Mouse (Mus musculus) small intestine, adult 2 months (tissue): ENCODE measurements around the gene Acan. TPM values are rescaled to one million over a fixed set of nuclear protein-coding genes. Genes with fewer than 3 reads are reported as not detected.
A peak's percentile ranks its signal among the peaks of the same experiment; 100 is the strongest.

ENCODE experiments used
- H3K27ac ChIP-seq: fragments of 200-500 bp; 2 replicates; pipeline ENCODE4 v1.5.1; 2012; ENCODE audit warnings: low read depth, low read length, control low read depth, inconsistent platforms; ENCODE audit not compliant: insufficient read depth
- H3K27me3 ChIP-seq: fragments of 200-500 bp; 2 replicates; pipeline ENCODE4 v1.6.1; 2012; ENCODE audit warnings: mild to moderate bottlenecking, moderate library complexity, low read length, inconsistent platforms; ENCODE audit not compliant: control insufficient read depth, insufficient read depth
- H3K36me3 ChIP-seq: fragments of 200-500 bp; 2 replicates; pipeline ENCODE4 v1.6.1; 2012; ENCODE audit warnings: mild to moderate bottlenecking, low read length, control low read depth, inconsistent platforms; ENCODE audit not compliant: control insufficient read depth, insufficient read depth
- H3K4me1 ChIP-seq: fragments of 200-500 bp; 2 replicates; pipeline ENCODE4 v1.6.1; 2012; ENCODE audit warnings: low read length, inconsistent platforms, mixed read lengths; ENCODE audit not compliant: control insufficient read depth, insufficient read depth, insufficient read length
- H3K4me3 ChIP-seq: fragments of 200-500 bp; 2 replicates; pipeline ENCODE4 v1.5.1; 2012; ENCODE audit warnings: low read depth, mild to moderate bottlenecking, control low read depth, inconsistent platforms, low read length, moderate library complexity
- CTCF ChIP-seq: fragments of 200-500 bp; IDR thresholded peaks from 2 replicates; pipeline ENCODE4 v1.5.1; 2012; ENCODE audit warnings: low read depth, mild to moderate bottlenecking, control low read depth, inconsistent platforms, low read length, moderate library complexity, mixed read lengths; ENCODE audit not compliant: insufficient replicate concordance, insufficient read length; ENCODE audit errors: extremely low read depth
- POLR2A ChIP-seq: fragments of 200-500 bp; IDR thresholded peaks from 2 replicates; pipeline ENCODE4 v1.6.1; 2012; ENCODE audit warnings: low read depth, mild to moderate bottlenecking, control low read depth, inconsistent platforms, low read length, moderate library complexity
- WGBS: fragments of 180-500 bp; shearing (Covaris S2); methylation state at CpG from one replicate; pipeline ENCODE4 v1.1.7; 2018; 5-methylcytosine and 5-hydroxymethylcytosine counted together
- polyA plus RNA-seq: library from polyadenylated mRNA; depleted of rRNA; stranded (reverse); fragments of >200 nt; gene quantifications from 2 replicates; pipeline ENCODE4 v1.2.3, GENCODE M21; 2012

Acan gene
- polyA plus RNA-seq, 1 experiment, result not detected

GRCm38 (mm10) chr7:79054111-79054510, 828 bp downstream of the Acan start:
- WGBS, result 22% methylated on average over 13 of the region's 13 CpGs
- Histone ChIP-seq H3K27me3 (peaks cover 17% of the 10 kb centered on the region), H3K4me3 (no peak overlapping the region), H3K36me3 (no peaks in the 10 kb centered on the region), H3K27ac (no peak overlapping the region), H3K4me1 (no peaks in the 10 kb centered on the region)
- TF ChIP-seq POLR2A (no peak), CTCF (no peak)

- Histone ChIP-seq H3K36me3 (no peaks in the 10 kb centered on the region), H3K4me1 (no peaks in the 10 kb centered on the region)
Observed at GRCm38 (mm10) chr7:79058546-79058945, 5.3 kb downstream of the Acan start.

GRCm38 (mm10) chr7:79067466-79067865, 14.2 kb downstream of the Acan start:
- 52% methylated on average over 7 of the region's 7 CpGs for WGBS
- H3K4me3 ChIP-seq, result no peak overlapping the region

More at GRCm38 (mm10) chr7:79058546-79058945, 5.3 kb downstream of the Acan start:
- TF ChIP-seq CTCF, result no peak
- TF ChIP-seq POLR2A, result no peak
- H3K27ac ChIP-seq, result no peak overlapping the region
- no peak overlapping the region for H3K4me3 ChIP-seq
- H3K27me3 ChIP-seq, result peaks cover 5% of the 10 kb centered on the region; the same call in 1 of the 2 replicates
- whole genome bisulfite sequencing, result 31% methylated on average over 2 of the region's 2 CpGs

DNA sequence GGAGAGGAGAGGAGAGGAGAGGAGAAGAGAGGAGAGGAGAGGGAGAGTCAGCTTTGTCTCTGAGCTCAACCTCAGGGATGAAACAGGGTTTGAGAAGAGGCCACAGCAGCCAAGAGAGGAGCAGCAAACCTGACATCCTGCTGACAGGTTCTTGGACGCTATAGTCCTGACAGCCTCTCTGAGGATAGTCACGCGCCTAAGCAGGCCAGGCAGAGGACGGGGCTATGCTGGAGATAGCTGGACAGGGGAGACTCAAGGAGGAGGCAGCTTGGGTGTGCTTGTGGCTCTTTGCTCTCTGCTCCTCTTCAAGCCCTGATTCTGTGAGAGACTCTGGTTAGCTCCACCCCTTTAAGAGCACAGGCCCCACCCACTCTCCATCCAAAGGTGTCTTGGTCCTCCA, 14.9 kb downstream of the Acan start:
- Histone ChIP-seq H3K27me3 (no peaks in the 10 kb centered on the region), H3K36me3 (no peaks in the 10 kb centered on the region), H3K27ac (no peak overlapping the region), H3K4me1 (no peaks in the 10 kb centered on the region), H3K4me3 (no peak overlapping the region)
- WGBS, result 62% methylated on average over 4 of the region's 4 CpGs
- TF ChIP-seq CTCF, result no peak
- no peak for TF ChIP-seq POLR2A

More at GRCm38 (mm10) chr7:79067466-79067865, 14.2 kb downstream of the Acan start:
- no peak for TF ChIP-seq CTCF
- TF ChIP-seq POLR2A, result no peak
- H3K36me3 ChIP-seq, result no peaks in the 10 kb centered on the region
- no peaks in the 10 kb centered on the region for H3K4me1 ChIP-seq
- H3K27ac ChIP-seq, result no peak overlapping the region
- H3K27me3 ChIP-seq, result no peaks in the 10 kb centered on the region

DNA sequence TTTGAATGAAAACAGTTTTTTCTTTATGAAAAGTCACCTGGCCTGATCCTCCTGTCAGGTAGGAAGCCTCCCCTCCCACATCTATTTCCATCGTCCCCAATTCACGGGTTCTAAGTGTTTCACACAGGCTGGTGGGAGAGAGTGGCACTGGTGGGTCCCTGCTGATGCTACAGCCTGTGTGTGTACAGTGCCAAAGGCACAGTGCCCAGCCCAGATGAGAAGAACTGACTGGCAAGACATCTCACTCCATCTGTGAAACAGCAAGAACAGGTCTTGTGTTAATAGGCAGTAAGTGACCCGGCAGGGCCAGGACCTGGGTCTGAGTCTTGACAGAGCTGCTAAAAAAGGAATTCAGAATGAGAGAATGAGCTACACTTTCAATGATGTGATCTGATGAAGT, 25.9 kb downstream of the Acan start:
- WGBS, result 55% methylated on average over 3 of the region's 3 CpGs
- Histone ChIP-seq H3K36me3 (no peaks in the 10 kb centered on the region), H3K4me3 (no peak overlapping the region), H3K4me1 (no peaks in the 10 kb centered on the region), H3K27me3 (no peaks in the 10 kb centered on the region), H3K27ac (no peak overlapping the region)
- no peak for TF ChIP-seq POLR2A
- TF ChIP-seq CTCF, result no peak

- peak; percentile 60; the same call in 1 of the 2 replicates for TF ChIP-seq CTCF
- TF ChIP-seq POLR2A, result no peak
Observed at GRCm38 (mm10) chr7:79080572-79081399, 27.5 kb downstream of the Acan start.

GRCm38 (mm10) chr7:79089111-79089510, 35.8 kb downstream of the Acan start:
- H3K27me3 ChIP-seq, result no peaks in the 10 kb centered on the region
- H3K4me1 ChIP-seq, result no peaks in the 10 kb centered on the region
- H3K4me3 ChIP-seq, result no peak overlapping the region
- no peak for TF ChIP-seq POLR2A
- peak; percentile 32; the same call in 1 of the 2 replicates for TF ChIP-seq CTCF
- no peak overlapping the region for H3K27ac ChIP-seq
- H3K36me3 ChIP-seq, result no peaks in the 10 kb centered on the region
- WGBS, result 59% methylated on average over 4 of the region's 4 CpGs

More at GRCm38 (mm10) chr7:79080572-79081399, 27.5 kb downstream of the Acan start:
- H3K36me3 ChIP-seq, result no peaks in the 10 kb centered on the region
- H3K27ac ChIP-seq, result no peak overlapping the region
- no peaks in the 10 kb centered on the region for H3K4me1 ChIP-seq
- H3K27me3 ChIP-seq, result no peaks in the 10 kb centered on the region
- no peak overlapping the region for H3K4me3 ChIP-seq
- WGBS, result 27% methylated on average over 7 of the region's 7 CpGs
